Mouse (Mus musculus): Measurements from ENCODE around the gene Patz1. TPM values are rescaled to one million over a fixed set of nuclear protein-coding genes. Genes with fewer than 3 reads are reported as not detected.

Gene Patz1
- polyA plus RNA-seq, 1 experiment = 41.0 TPM

DNA sequence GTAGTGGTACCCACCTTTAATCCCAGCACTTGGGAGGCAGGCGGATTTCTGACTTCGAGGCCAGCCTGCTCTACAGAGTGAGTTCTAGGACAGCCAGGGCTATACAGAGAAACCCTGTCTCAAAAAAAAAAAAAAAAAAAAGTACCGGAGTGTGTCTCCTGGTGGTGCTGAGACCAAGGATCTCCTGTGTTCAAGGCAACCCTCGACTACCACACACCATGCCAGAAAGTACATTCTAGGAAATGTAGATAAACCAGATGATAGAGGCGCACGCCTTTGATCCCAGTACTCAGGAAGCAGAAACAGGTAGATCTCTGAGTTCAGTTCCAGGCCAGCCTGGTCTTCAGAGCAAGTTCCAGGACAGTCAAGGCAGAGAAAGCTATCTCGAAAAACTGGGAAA lies 21.5 kb upstream of the Patz1 start:
- WGBS = 37% methylated on average over 7 of the region's 7 CpGs
- no peak for DNase-seq
- Histone ChIP-seq H3K27ac (ENCODE audit: insufficient read depth, low read length) (no peak overlapping the region), H3K27me3 (ENCODE audit: control insufficient read depth, insufficient read depth, low read length) (no peaks in the 10 kb centered on the region), H3K4me3 (replicated peaks; ENCODE audit: insufficient read depth, low read depth, low read length) (no peak overlapping the region), H3K4me1 (ENCODE audit: control insufficient read depth, insufficient read depth, low read length) (no peaks in the 10 kb centered on the region)
- TF ChIP-seq POLR2A (IDR thresholded peaks at IDR 0.05; ENCODE audit: borderline replicate concordance, insufficient read depth, low read length) = no peak
- TF ChIP-seq CTCF (IDR thresholded peaks at IDR 0.05; ENCODE audit: borderline replicate concordance, insufficient read depth, low read depth, low read length) = no peak

DNA sequence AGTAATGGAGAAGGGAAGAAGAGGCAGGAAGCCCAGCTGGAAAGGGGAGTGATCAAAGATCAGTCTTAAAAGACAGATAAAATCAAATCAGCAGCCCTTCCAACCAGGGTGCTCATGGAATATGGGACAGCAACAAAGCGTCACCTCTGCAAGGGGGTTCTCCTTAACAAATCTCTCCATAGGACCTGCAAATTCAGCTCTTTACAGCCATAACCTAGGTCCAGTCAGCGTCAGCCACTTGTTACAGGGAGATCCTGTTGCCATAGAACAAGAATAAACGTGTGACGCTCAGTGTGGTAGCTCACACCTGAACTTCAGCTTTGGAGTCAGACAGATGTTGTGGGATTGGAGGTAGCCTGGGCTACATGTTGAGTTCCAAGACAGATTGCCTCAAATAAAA lies 19.4 kb upstream of the Patz1 start:
- WGBS = 52% methylated on average over 4 of the region's 4 CpGs
- DNase-seq = no peak
- TF ChIP-seq POLR2A (IDR thresholded peaks at IDR 0.05; ENCODE audit: borderline replicate concordance, insufficient read depth, low read length) (no peak), CTCF (IDR thresholded peaks at IDR 0.05; ENCODE audit: borderline replicate concordance, insufficient read depth, low read depth, low read length) (no peak)
- no peak overlapping the region for H3K27ac ChIP-seq (ENCODE audit: insufficient read depth, low read length)
- no peak overlapping the region for H3K4me3 ChIP-seq (replicated peaks; ENCODE audit: insufficient read depth, low read depth, low read length)
- no peaks in the 10 kb centered on the region for H3K27me3 ChIP-seq (ENCODE audit: control insufficient read depth, insufficient read depth, low read length)
- no peaks in the 10 kb centered on the region for H3K4me1 ChIP-seq (ENCODE audit: control insufficient read depth, insufficient read depth, low read length)

- no peak for DNase-seq
- no peak overlapping the region for H3K27ac ChIP-seq (ENCODE audit: insufficient read depth, low read length)
- TF ChIP-seq POLR2A (IDR thresholded peaks at IDR 0.05; ENCODE audit: borderline replicate concordance, insufficient read depth, low read length) = no peak
- no peak for TF ChIP-seq CTCF (IDR thresholded peaks at IDR 0.05; ENCODE audit: borderline replicate concordance, insufficient read depth, low read depth, low read length)
- no peaks in the 10 kb centered on the region for H3K27me3 ChIP-seq (ENCODE audit: control insufficient read depth, insufficient read depth, low read length)
- 63% methylated on average over 5 of the region's 5 CpGs for WGBS
- H3K4me1 ChIP-seq (ENCODE audit: control insufficient read depth, insufficient read depth, low read length) = no peaks in the 10 kb centered on the region
- H3K4me3 ChIP-seq (replicated peaks; ENCODE audit: insufficient read depth, low read depth, low read length) = no peak overlapping the region
These were observed 10.3 kb upstream of the Patz1 start for GRCm38 (mm10) chr11:3278351-3278750.

DNA sequence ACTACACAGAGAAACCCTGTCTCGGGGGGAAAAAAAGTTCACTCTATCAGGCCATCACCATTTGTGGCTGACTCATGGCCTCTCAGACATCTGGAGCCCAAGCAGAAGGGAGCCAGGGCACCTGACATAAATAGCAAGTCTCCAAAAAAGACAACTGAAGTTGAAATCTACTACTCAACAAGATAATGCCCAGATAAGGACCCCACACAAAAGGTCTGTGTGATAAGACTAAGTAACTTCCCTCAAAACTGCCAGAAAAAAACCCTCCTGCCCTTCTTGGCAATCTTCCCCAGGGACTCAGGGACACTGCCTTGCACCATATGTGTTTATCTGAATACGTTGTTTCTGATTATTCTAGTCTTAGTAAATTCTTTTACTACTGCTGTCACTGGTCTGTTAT lies 8.9 kb upstream of the Patz1 start:
- Histone ChIP-seq H3K4me3 (replicated peaks; ENCODE audit: insufficient read depth, low read depth, low read length) (no peak overlapping the region), H3K4me1 (ENCODE audit: control insufficient read depth, insufficient read depth, low read length) (no peaks in the 10 kb centered on the region), H3K27me3 (ENCODE audit: control insufficient read depth, insufficient read depth, low read length) (no peaks in the 10 kb centered on the region), H3K27ac (ENCODE audit: insufficient read depth, low read length) (no peak overlapping the region)
- 60% methylated on average over 2 of the region's 2 CpGs for WGBS
- TF ChIP-seq CTCF (IDR thresholded peaks at IDR 0.05; ENCODE audit: borderline replicate concordance, insufficient read depth, low read depth, low read length) = no peak
- no peak for TF ChIP-seq POLR2A (IDR thresholded peaks at IDR 0.05; ENCODE audit: borderline replicate concordance, insufficient read depth, low read length)
- DNase-seq = no peak

DNA sequence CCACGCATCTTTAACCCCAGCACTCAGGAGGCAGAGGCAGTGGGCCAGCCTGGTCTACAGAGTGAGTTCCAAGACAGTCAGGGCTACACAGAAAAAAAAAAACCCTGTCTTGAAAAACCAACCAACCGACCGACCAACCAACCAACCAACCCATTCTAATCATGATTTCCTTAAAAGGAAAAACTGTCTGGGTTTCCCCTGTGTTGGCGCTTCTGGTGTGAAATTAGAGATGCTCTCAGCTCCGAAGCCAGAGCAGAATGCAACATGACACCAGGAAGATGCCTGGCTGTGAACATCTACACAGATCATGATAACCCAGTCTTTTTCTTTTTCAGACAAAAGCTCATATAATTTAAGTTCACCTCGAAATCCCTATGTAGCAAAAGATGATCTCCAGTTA lies 5.8 kb upstream of the Patz1 start:
- Histone ChIP-seq H3K4me1 (ENCODE audit: control insufficient read depth, insufficient read depth, low read length) (peaks cover 4% of the 10 kb centered on the region; the same call in 1 of the 2 replicates), H3K4me3 (replicated peaks; ENCODE audit: insufficient read depth, low read depth, low read length) (no peak overlapping the region), H3K27me3 (ENCODE audit: control insufficient read depth, insufficient read depth, low read length) (no peaks in the 10 kb centered on the region), H3K27ac (ENCODE audit: insufficient read depth, low read length) (no peak overlapping the region)
- DNase-seq = no peak
- WGBS = 86% methylated on average over 6 of the region's 6 CpGs
- TF ChIP-seq CTCF (IDR thresholded peaks at IDR 0.05; ENCODE audit: borderline replicate concordance, insufficient read depth, low read depth, low read length) (no peak), POLR2A (IDR thresholded peaks at IDR 0.05; ENCODE audit: borderline replicate concordance, insufficient read depth, low read length) (no peak)

GRCm38 (mm10) chr11:3283645-3284044 lies 5.0 kb upstream of the Patz1 start:
- TF ChIP-seq POLR2A (IDR thresholded peaks at IDR 0.05; ENCODE audit: borderline replicate concordance, insufficient read depth, low read length) = no peak
- no peak for TF ChIP-seq CTCF (IDR thresholded peaks at IDR 0.05; ENCODE audit: borderline replicate concordance, insufficient read depth, low read depth, low read length)
- 93% methylated on average over 6 of the region's 6 CpGs for WGBS
- H3K27me3 ChIP-seq (ENCODE audit: control insufficient read depth, insufficient read depth, low read length) = no peaks in the 10 kb centered on the region
- no peak for DNase-seq
- H3K4me1 ChIP-seq (ENCODE audit: control insufficient read depth, insufficient read depth, low read length) = peaks cover 4% of the 10 kb centered on the region; the same call in 1 of the 2 replicates
- no peak overlapping the region for H3K4me3 ChIP-seq (replicated peaks; ENCODE audit: insufficient read depth, low read depth, low read length)
- no peak overlapping the region for H3K27ac ChIP-seq (ENCODE audit: insufficient read depth, low read length)

- Histone ChIP-seq H3K27ac (ENCODE audit: insufficient read depth, low read length) (no peak overlapping the region), H3K27me3 (ENCODE audit: control insufficient read depth, insufficient read depth, low read length) (no peaks in the 10 kb centered on the region), H3K4me1 (ENCODE audit: control insufficient read depth, insufficient read depth, low read length) (peaks cover 4% of the 10 kb centered on the region; the same call in 1 of the 2 replicates), H3K4me3 (replicated peaks; ENCODE audit: insufficient read depth, low read depth, low read length) (no peak overlapping the region)
- no peak for TF ChIP-seq CTCF (IDR thresholded peaks at IDR 0.05; ENCODE audit: borderline replicate concordance, insufficient read depth, low read depth, low read length)
- no peak for TF ChIP-seq POLR2A (IDR thresholded peaks at IDR 0.05; ENCODE audit: borderline replicate concordance, insufficient read depth, low read length)
- DNase-seq = no peak
- 89% methylated on average over 3 of the region's 3 CpGs for WGBS
These were observed 2.7 kb upstream of the Patz1 start for GRCm38 (mm10) chr11:3285940-3286339.

GRCm38 (mm10) chr11:3287131-3287530 lies 1.5 kb upstream of the Patz1 start:
- Histone ChIP-seq H3K4me3 (replicated peaks; ENCODE audit: insufficient read depth, low read depth, low read length) (no peak overlapping the region), H3K27me3 (ENCODE audit: control insufficient read depth, insufficient read depth, low read length) (no peaks in the 10 kb centered on the region), H3K27ac (ENCODE audit: insufficient read depth, low read length) (no peak overlapping the region), H3K4me1 (ENCODE audit: control insufficient read depth, insufficient read depth, low read length) (peaks cover 4% of the 10 kb centered on the region; the same call in 1 of the 2 replicates)
- 8% methylated on average over 6 of the region's 6 CpGs for WGBS
- TF ChIP-seq CTCF (IDR thresholded peaks at IDR 0.05; ENCODE audit: borderline replicate concordance, insufficient read depth, low read depth, low read length) = no peak
- no peak for TF ChIP-seq POLR2A (IDR thresholded peaks at IDR 0.05; ENCODE audit: borderline replicate concordance, insufficient read depth, low read length)
- DNase-seq = peak; percentile 64 to 84

Data from cerebellum, adult 2 months (tissue).